In the genomic region with DNA sequence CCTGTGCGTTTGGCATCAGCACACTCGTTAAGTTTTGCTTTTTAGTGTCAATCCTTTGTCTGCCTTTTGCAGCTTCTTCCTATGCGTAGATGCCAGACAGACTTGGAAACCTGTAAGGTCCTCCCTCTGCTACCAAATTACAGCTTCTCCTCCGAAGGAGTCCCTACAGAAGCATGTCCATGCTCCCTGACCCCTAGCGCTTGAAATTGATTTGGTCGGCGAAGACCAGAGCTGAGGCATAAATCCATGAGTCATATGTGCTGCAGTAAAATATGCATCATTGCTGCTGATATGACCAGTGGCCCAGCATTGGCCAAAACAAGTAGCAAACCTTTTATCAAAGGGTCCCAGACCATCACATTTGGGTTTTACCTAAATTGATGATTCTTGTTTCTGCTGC, we compare ENCODE assay signal across 8 mouse cellular contexts. TPM values are rescaled to one million over a fixed set of nuclear protein-coding genes. Genes with fewer than 3 reads are reported as not detected.
DNase-seq lines count a peak whose midpoint lies in the region; ATAC-seq and TF ChIP-seq lines count a peak whose summit lies in the region.

No protein-coding gene starts in this region.

- WGBS in lung, embryonic 14.5 days: 7% methylated on average over 7 of the region's 7 CpGs
- WGBS in forebrain, embryonic 14.5 days: 15% methylated on average over 7 of the region's 7 CpGs
- 4% methylated on average over 7 of the region's 7 CpGs for WGBS in liver, embryonic 16.5 days (ENCODE audit: insufficient replicate concordance)

- no peaks in the 10 kb centered on the region for H3K9me3 ChIP-seq in lung, embryonic 14.5 days (ENCODE audit: low read depth, low read length)
- no peaks in the 10 kb centered on the region for H3K9me3 ChIP-seq in forebrain, embryonic 14.5 days (replicated peaks; ENCODE audit: control insufficient read depth, low read length)
- H3K9me3 ChIP-seq in liver, embryonic 16.5 days (replicated peaks; ENCODE audit: control insufficient read depth, low read length): no peaks in the 10 kb centered on the region

- H3K27ac ChIP-seq in lung, embryonic 14.5 days (ENCODE audit: low read depth): no peak overlapping the region; the same call in 1 of the 2 replicates
- H3K27ac ChIP-seq in forebrain, embryonic 14.5 days (ENCODE audit: low read depth, low read length): peak overlapping the region; percentile 92; the same call in 1 of the 2 replicates
- H3K27ac ChIP-seq in liver, embryonic 16.5 days (ENCODE audit: low read length): peak overlapping the region; percentile 96

- no peak for TF ChIP-seq CTCF in lung, embryonic 14.5 days (IDR thresholded peaks at IDR 0.05; ENCODE audit: low read depth)

- peaks cover 11% of the 10 kb centered on the region; the same call in 1 of the 2 replicates for H3K4me1 ChIP-seq in lung, embryonic 14.5 days (ENCODE audit: insufficient read depth)
- H3K4me1 ChIP-seq in forebrain, embryonic 14.5 days (ENCODE audit: control insufficient read depth, insufficient read depth, low read length): peaks cover 28% of the 10 kb centered on the region
- peaks cover 41% of the 10 kb centered on the region for H3K4me1 ChIP-seq in liver, embryonic 16.5 days (ENCODE audit: control insufficient read depth, low read depth, low read length)

- peak overlapping the region; percentile 96 for H3K9ac ChIP-seq in lung, embryonic 14.5 days
- H3K9ac ChIP-seq in forebrain, embryonic 14.5 days (ENCODE audit: low read length): peak overlapping the region; percentile 96
- peak overlapping the region; percentile 91 for H3K9ac ChIP-seq in liver, embryonic 16.5 days (ENCODE audit: low read depth, low read length)

- H3K36me3 ChIP-seq in lung, embryonic 14.5 days (ENCODE audit: insufficient read depth): 0 out of 2 replicates have a peak, but pooled peaks cover 3% of the 10 kb centered on the region
- H3K36me3 ChIP-seq in forebrain, embryonic 14.5 days (ENCODE audit: control insufficient read depth, insufficient read depth, low read length): no peaks in the 10 kb centered on the region
- H3K36me3 ChIP-seq in liver, embryonic 16.5 days (ENCODE audit: control insufficient read depth, insufficient read depth): no peaks in the 10 kb centered on the region

- no peak for DNase-seq in lung, embryonic 14.5 days
- no peak for DNase-seq in lung, adult 18-20 months
- peak; percentile 31 to 43 for DNase-seq in adrenal gland, postnatal 36 days
- no peak for DNase-seq in forebrain, embryonic 14.5 days (ENCODE audit: low spot score)
- no peak for DNase-seq in layer of hippocampus, adult 9-10 months (ENCODE audit: low spot score)
- DNase-seq in gastrocnemius, postnatal 14 days: no peak
- DNase-seq in right cerebral cortex, postnatal 10 days (ENCODE audit: low spot score in 2 of 2): no peak

- ATAC-seq in lung, embryonic 14.5 days (ENCODE audit: insufficient read depth): no peak
- no peak for ATAC-seq in forebrain, embryonic 14.5 days
- ATAC-seq in liver, embryonic 16.5 days (ENCODE audit: low read depth): no peak

- peak overlapping the region; percentile 92 for H3K4me2 ChIP-seq in lung, embryonic 14.5 days
- H3K4me2 ChIP-seq in forebrain, embryonic 14.5 days (ENCODE audit: low read length): peak overlapping the region; percentile 86
- peak overlapping the region; percentile 73 for H3K4me2 ChIP-seq in liver, embryonic 16.5 days (ENCODE audit: low read depth, low read length)

- intact Hi-C loops in gastrocnemius, postnatal 14 days (cut with DNase I; ENCODE audit: low total_unique reads): no loop called here

- peak overlapping the region; percentile 75 for H3K4me3 ChIP-seq in lung, embryonic 14.5 days (ENCODE audit: low read depth, low read length)
- H3K4me3 ChIP-seq in forebrain, embryonic 14.5 days (ENCODE audit: low read depth, low read length): peak overlapping the region; percentile 77
- peak overlapping the region; percentile 80 for H3K4me3 ChIP-seq in liver, embryonic 16.5 days (ENCODE audit: low read depth, low read length)

- H3K27me3 ChIP-seq in lung, embryonic 14.5 days (ENCODE audit: insufficient read depth, low read length): no peaks in the 10 kb centered on the region
- no peaks in the 10 kb centered on the region for H3K27me3 ChIP-seq in forebrain, embryonic 14.5 days (replicated peaks; ENCODE audit: control insufficient read depth, insufficient read depth, low read length)
- no peaks in the 10 kb centered on the region for H3K27me3 ChIP-seq in liver, embryonic 16.5 days (ENCODE audit: control insufficient read depth, insufficient read depth, low read depth, low read length)

RNA-seq across cellular contexts. Expression of gene Pradc1, which starts 1.0 kb away (rescaled TPM):
- 26.5 and 27.3 TPM in 2 replicates for polyA plus RNA-seq in lung, embryonic 14.5 days (2014; fragmentation: Nextera tagmentation; extraction: Ambion mirVana)
- 10 to 100 TPM; 11.5 to 14.4 TPM for total RNA-seq in adrenal gland, postnatal 36 days (2021)
- 22.4 and 25.2 TPM in 2 replicates for polyA plus RNA-seq in forebrain, embryonic 14.5 days (2014; fragmentation: Nextera tagmentation; extraction: Ambion mirVana)
- 23.4 and 23.9 TPM in 2 replicates for polyA plus RNA-seq in liver, embryonic 16.5 days (2015; fragmentation: Nextera tagmentation; extraction: Ambion mirVana)
- total RNA-seq in gastrocnemius, postnatal 14 days (2021): 10 to 100 TPM; 14.2 to 16.7 TPM

RNA-seq across cellular contexts. Expression of gene Cct7, which starts 1.5 kb away (rescaled TPM):
- polyA plus RNA-seq in lung, embryonic 14.5 days (2014; fragmentation: Nextera tagmentation; extraction: Ambion mirVana): 501 and 506 TPM in 2 replicates
- 100 to 1,000 TPM; 267 to 301 TPM for total RNA-seq in adrenal gland, postnatal 36 days (2021)
- polyA plus RNA-seq in forebrain, embryonic 14.5 days (2014; fragmentation: Nextera tagmentation; extraction: Ambion mirVana): 727 and 759 TPM in 2 replicates
- polyA plus RNA-seq in liver, embryonic 16.5 days (2015; fragmentation: Nextera tagmentation; extraction: Ambion mirVana): 224 and 249 TPM in 2 replicates
- 100 to 1,000 TPM; 128 to 142 TPM for total RNA-seq in gastrocnemius, postnatal 14 days (2021)

RNA-seq across cellular contexts. Expression of gene Smyd5, which starts 21.0 kb away (rescaled TPM):
- polyA plus RNA-seq in lung, embryonic 14.5 days (2014; fragmentation: Nextera tagmentation; extraction: Ambion mirVana): 67.3 and 68.3 TPM in 2 replicates
- 10 to 100 TPM; 31.2 to 35.9 TPM for total RNA-seq in adrenal gland, postnatal 36 days (2021)
- 37.2 and 41.3 TPM in 2 replicates for polyA plus RNA-seq in forebrain, embryonic 14.5 days (2014; fragmentation: Nextera tagmentation; extraction: Ambion mirVana)
- 18.1 and 18.9 TPM in 2 replicates for polyA plus RNA-seq in liver, embryonic 16.5 days (2015; fragmentation: Nextera tagmentation; extraction: Ambion mirVana)
- 1 to 10 TPM; 7.6 to 9.0 TPM for total RNA-seq in gastrocnemius, postnatal 14 days (2021)

RNA-seq across cellular contexts. Expression of gene Noto, which starts 29.1 kb away (rescaled TPM):
- 0.19 and 0.37 TPM in 2 replicates for polyA plus RNA-seq in lung, embryonic 14.5 days (2014; fragmentation: Nextera tagmentation; extraction: Ambion mirVana)
- not detected for total RNA-seq in adrenal gland, postnatal 36 days (2021)
- not detected in 2 replicates for polyA plus RNA-seq in forebrain, embryonic 14.5 days (2014; fragmentation: Nextera tagmentation; extraction: Ambion mirVana)
- not detected in 2 replicates for polyA plus RNA-seq in liver, embryonic 16.5 days (2015; fragmentation: Nextera tagmentation; extraction: Ambion mirVana)
- total RNA-seq in gastrocnemius, postnatal 14 days (2021): not detected

RNA-seq across cellular contexts. Expression of gene Fbxo41, which starts 50.0 kb away (rescaled TPM):
- 0.15 and 0.29 TPM in 2 replicates for polyA plus RNA-seq in lung, embryonic 14.5 days (2014; fragmentation: Nextera tagmentation; extraction: Ambion mirVana)
- under 1 TPM; 0.40 to 0.53 TPM for total RNA-seq in adrenal gland, postnatal 36 days (2021)
- polyA plus RNA-seq in forebrain, embryonic 14.5 days (2014; fragmentation: Nextera tagmentation; extraction: Ambion mirVana): 4.7 and 5.4 TPM in 2 replicates
- polyA plus RNA-seq in liver, embryonic 16.5 days (2015; fragmentation: Nextera tagmentation; extraction: Ambion mirVana): not detected in 2 replicates
- under 1 TPM; 0.02 to 0.04 TPM for total RNA-seq in gastrocnemius, postnatal 14 days (2021)

Comparison
In these comparisons a context has a peak if more than half of its experiments do, and no peak if none do; other contexts are left out.
1. DNase-seq: peak in adrenal gland, postnatal 36 days (2 of 2); none in lung, embryonic 14.5 days (single experiment), lung, adult 18-20 months (0 of 2), forebrain, embryonic 14.5 days (single experiment), layer of hippocampus, adult 9-10 months (single experiment), gastrocnemius, postnatal 14 days (single experiment) and right cerebral cortex, postnatal 10 days (0 of 2).
2. Peak in every context shown above with its lines, with median percentiles within 50 percentile points of each other: H3K4me2 ChIP-seq, H3K4me3 ChIP-seq and H3K9ac ChIP-seq.